Mouse (Mus musculus) CH12.LX (cell line): ENCODE results near the gene Atg9b. TPM values are rescaled to one million over a fixed set of nuclear protein-coding genes. Genes with fewer than 3 reads are reported as not detected.

Experiments
- DNase-seq: peaks from one replicate; pipeline ENCODE4 v3.0.0-alpha.2; 2013; ENCODE audit errors: extremely low read depth
- H3K27ac ChIP-seq: 2 replicates; pipeline ENCODE4 v1.5.1; 2012; ENCODE audit warnings: low read depth, mild to moderate bottlenecking, control low read depth, moderate library complexity; ENCODE audit not compliant: insufficient read depth
- H3K27me3 ChIP-seq: replicated peaks from 2 replicates; pipeline ENCODE3; 2012; ENCODE audit warnings: inconsistent platforms
- H3K36me3 ChIP-seq, 2 experiments: replicated peaks in 1 of 2; 2 replicates each; pipeline versions ENCODE3 to v1.6.1; 2012; ENCODE audit warnings: inconsistent platforms in 1 of 2, low read length in 1 of 2, mild to moderate bottlenecking in 1 of 2, mixed read lengths in 1 of 2, moderate library complexity in 1 of 2; ENCODE audit not compliant: control insufficient read depth in 1 of 2, insufficient read depth in 1 of 2
- H3K4me1 ChIP-seq, 2 experiments: 2 replicates each; pipeline ENCODE4 v1.6.1; 2012; ENCODE audit warnings: inconsistent platforms in 1 of 2, moderate library complexity in 1 of 2; ENCODE audit not compliant: insufficient read depth in 2 of 2, control insufficient read depth in 1 of 2
- H3K4me2 ChIP-seq: 2 replicates; pipeline ENCODE4 v1.6.1; 2012; ENCODE audit warnings: low read depth, mild to moderate bottlenecking, control low read depth; ENCODE audit not compliant: poor library complexity, insufficient read depth, severe bottlenecking
- H3K4me3 ChIP-seq, 3 experiments: fragments of 150-350 bp in 1 of 3; sonication (generic) in 1 of 3; replicated peaks in 1 of 3; 2 replicates each; pipeline versions ENCODE3 to v1.5.1; 2011 to 2012; ENCODE audit warnings: low read depth in 2 of 3, low read length in 2 of 3, mild to moderate bottlenecking in 2 of 3, moderate library complexity in 2 of 3, control low read depth in 1 of 3, improper control_type of control experiment in 1 of 3, inconsistent platforms in 1 of 3, mixed read lengths in 1 of 3; ENCODE audit not compliant: poor library complexity in 1 of 3
- H3K79me2 ChIP-seq: replicated peaks from 2 replicates; pipeline ENCODE4 v1.6.1; 2012; ENCODE audit warnings: mild to moderate bottlenecking, moderate library complexity; ENCODE audit not compliant: control insufficient read depth, poor library complexity, insufficient read depth, severe bottlenecking; ENCODE audit errors: extremely low read depth
- H3K9ac ChIP-seq: 2 replicates; pipeline ENCODE4 v1.6.1; 2012; ENCODE audit warnings: low read depth, mild to moderate bottlenecking, control low read depth, moderate library complexity; ENCODE audit not compliant: insufficient read depth
- H3K9me3 ChIP-seq: replicated peaks from 2 replicates; pipeline ENCODE3; 2012; ENCODE audit warnings: low read length, inconsistent platforms, mixed read lengths
- BHLHE40 ChIP-seq: IDR thresholded peaks from 2 replicates; pipeline ENCODE4 v1.6.1; 2011; ENCODE audit warnings: mild to moderate bottlenecking, low read depth, low read length, improper control_type of control experiment
- CHD1 ChIP-seq: IDR thresholded peaks from 2 replicates; pipeline ENCODE4 v1.6.1; 2012; ENCODE audit warnings: low read depth, low read length, improper control_type of control experiment, inconsistent platforms
- CHD2 ChIP-seq: IDR thresholded peaks from 2 replicates; pipeline ENCODE4 v1.6.1; 2011; ENCODE audit warnings: low read length, improper control_type of control experiment
- CTCF ChIP-seq, 2 experiments: IDR thresholded peaks in 1 of 2; conservative IDR thresholded peaks in 1 of 2; 2 replicates each; pipeline ENCODE4 v1.5.1; 2011 to 2012; ENCODE audit warnings: low read depth in 2 of 2, low read length in 2 of 2, improper control_type of control experiment in 1 of 2, inconsistent platforms in 1 of 2, mild to moderate bottlenecking in 1 of 2, moderate library complexity in 1 of 2
- ELF1 ChIP-seq: IDR thresholded peaks from 2 replicates; pipeline ENCODE4 v1.6.1; 2014; ENCODE audit warnings: low read depth, mild to moderate bottlenecking, inconsistent platforms, low read length, improper control_type of control experiment
- ETS1 ChIP-seq: conservative IDR thresholded peaks from 2 replicates; pipeline ENCODE4 v1.6.1; 2012; ENCODE audit warnings: low read depth, mild to moderate bottlenecking, inconsistent platforms, low read length, improper control_type of control experiment, moderate library complexity
- GABPA ChIP-seq: IDR thresholded peaks from 2 replicates; pipeline ENCODE4 v1.6.1; 2012; ENCODE audit warnings: low read depth, low read length, improper control_type of control experiment, inconsistent platforms; ENCODE audit not compliant: insufficient replicate concordance
- HCFC1 ChIP-seq: IDR thresholded peaks from 2 replicates; pipeline ENCODE4 v1.6.1; 2012; ENCODE audit warnings: low read depth, mild to moderate bottlenecking, inconsistent platforms, low read length, improper control_type of control experiment
- IRF4 ChIP-seq: IDR thresholded peaks from 2 replicates; pipeline ENCODE4 v1.6.1; 2014; ENCODE audit warnings: low read depth, mild to moderate bottlenecking, inconsistent platforms, low read length, improper control_type of control experiment
- JUN ChIP-seq: IDR thresholded peaks from 2 replicates; pipeline ENCODE4 v1.6.1; 2011; ENCODE audit warnings: low read depth, mild to moderate bottlenecking, low read length, improper control_type of control experiment, moderate library complexity; ENCODE audit not compliant: insufficient read depth
- JUND ChIP-seq: conservative IDR thresholded peaks from 2 replicates; pipeline ENCODE4 v1.6.1; 2011; ENCODE audit warnings: low read depth, low read length, improper control_type of control experiment
- MAFK ChIP-seq: IDR thresholded peaks from 2 replicates; pipeline ENCODE4 v1.6.1; 2011; ENCODE audit warnings: low read length, improper control_type of control experiment; ENCODE audit not compliant: insufficient replicate concordance
- MAX ChIP-seq: IDR thresholded peaks from 2 replicates; pipeline ENCODE4 v1.6.1; 2011; ENCODE audit warnings: low read length, improper control_type of control experiment
- MAZ ChIP-seq: IDR thresholded peaks from 2 replicates; pipeline ENCODE4 v1.6.1; 2012; ENCODE audit warnings: low read depth, mild to moderate bottlenecking, inconsistent platforms, low read length, improper control_type of control experiment, moderate library complexity
- MEF2A ChIP-seq: IDR thresholded peaks from 2 replicates; pipeline ENCODE4 v1.6.1; 2014; ENCODE audit warnings: low read depth, mild to moderate bottlenecking, inconsistent platforms, low read length, improper control_type of control experiment, borderline replicate concordance
- MXI1 ChIP-seq: IDR thresholded peaks from 2 replicates; pipeline ENCODE4 v1.6.1; 2011; ENCODE audit warnings: mild to moderate bottlenecking, low read depth, low read length, improper control_type of control experiment
- NELFE ChIP-seq: IDR thresholded peaks from 2 replicates; pipeline ENCODE4 v1.6.1; 2011; ENCODE audit warnings: low read depth, low read length, improper control_type of control experiment
- PAX5 ChIP-seq: IDR thresholded peaks from 2 replicates; pipeline ENCODE4 v1.6.1; 2012; ENCODE audit warnings: low read length, inconsistent platforms, mixed read lengths
- POLR2A ChIP-seq: IDR thresholded peaks from 2 replicates; pipeline ENCODE4 v1.6.1; 2011; ENCODE audit warnings: low read depth, mild to moderate bottlenecking, improper control_type of control experiment, low read length
- POLR2AphosphoS2 ChIP-seq: IDR thresholded peaks from 2 replicates; pipeline ENCODE4 v1.6.1; 2011; ENCODE audit warnings: low read depth, low read length, improper control_type of control experiment
- RAD21 ChIP-seq: IDR thresholded peaks from 2 replicates; pipeline ENCODE4 v1.6.1; 2011; ENCODE audit warnings: low read depth, mild to moderate bottlenecking, low read length, improper control_type of control experiment, moderate library complexity
- RCOR1 ChIP-seq: conservative IDR thresholded peaks from 2 replicates; pipeline ENCODE4 v1.6.1; 2012; ENCODE audit warnings: low read depth, mild to moderate bottlenecking, inconsistent platforms, low read length, improper control_type of control experiment
- SIN3A ChIP-seq: IDR thresholded peaks from 2 replicates; pipeline ENCODE4 v1.6.1; 2012; ENCODE audit warnings: low read length, improper control_type of control experiment, inconsistent platforms
- SMC3 ChIP-seq: IDR thresholded peaks from 2 replicates; pipeline ENCODE4 v1.6.1; 2011; ENCODE audit warnings: low read depth, low read length, improper control_type of control experiment
- TCF12 ChIP-seq: IDR thresholded peaks from 2 replicates; pipeline ENCODE4 v1.6.1; 2014; ENCODE audit warnings: low read depth, mild to moderate bottlenecking, inconsistent platforms, low read length, improper control_type of control experiment
- UBTF ChIP-seq: IDR thresholded peaks from 2 replicates; pipeline ENCODE4 v1.6.1; 2012; ENCODE audit warnings: low read depth, mild to moderate bottlenecking, inconsistent platforms, low read length, improper control_type of control experiment, moderate library complexity
- USF1 ChIP-seq: IDR thresholded peaks from 2 replicates; pipeline ENCODE4 v1.6.1; 2014; ENCODE audit warnings: low read depth, mild to moderate bottlenecking, inconsistent platforms, low read length, improper control_type of control experiment
- USF2 ChIP-seq: conservative IDR thresholded peaks from 2 replicates; pipeline ENCODE4 v1.6.1; 2011; ENCODE audit warnings: low read depth, low read length, improper control_type of control experiment
- ZC3H11A ChIP-seq: IDR thresholded peaks from 2 replicates; pipeline ENCODE4 v1.6.1; 2012; ENCODE audit warnings: low read depth, mild to moderate bottlenecking, inconsistent platforms, low read length, improper control_type of control experiment
- ZKSCAN1 ChIP-seq: IDR thresholded peaks from 2 replicates; pipeline ENCODE4 v1.6.1; 2012; ENCODE audit warnings: low read depth, inconsistent platforms, low read length, improper control_type of control experiment, borderline replicate concordance
- ZMIZ1 ChIP-seq: IDR thresholded peaks from 2 replicates; pipeline ENCODE4 v1.6.1; 2012; ENCODE audit warnings: low read depth, mild to moderate bottlenecking, inconsistent platforms, low read length, improper control_type of control experiment
- dilution Hi-C: fragments of 300-500 bp; cut with MboI; formaldehyde crosslinking; loops from 2 replicates; pipeline ENCODE4 v1.14.3; 2020; ENCODE audit warnings: low sequenced_read_pairs; ENCODE audit not compliant: extremely low pct_unique_long_range_greater_than_20kb, extremely low pct_ligation_motif_present
- in situ Hi-C: fragments of 300-500 bp; cut with MboI; formaldehyde crosslinking; loops from 3 replicates; pipeline ENCODE4 v1.14.3; 2019; ENCODE audit warnings: low sequenced_read_pairs, low pct_ligation_motif_present, low pct_unique_long_range_greater_than_20kb, mixed read lengths
- polyA plus RNA-seq: library from polyadenylated mRNA; unstranded; fragments of >175 nt; gene quantifications from 2 replicates; pipeline ENCODE4 v1.2.1, GENCODE M21; 2012; ENCODE audit warnings: low read depth; ENCODE audit not compliant: insufficient read length
- total RNA-seq, 2 experiments: library from RNA; depleted of rRNA; stranded (reverse); fragments of 300-350 nt in 1 of 2; fragments of >200 nt in 1 of 2; gene quantifications; 2 replicates each; pipeline ENCODE4 v1.2.3; 2012 to 2014

Gene Atg9b
- total and polyA plus RNA-seq, 3 experiments: 0.68 to 1.3 (median 0.81) TPM

DNA sequence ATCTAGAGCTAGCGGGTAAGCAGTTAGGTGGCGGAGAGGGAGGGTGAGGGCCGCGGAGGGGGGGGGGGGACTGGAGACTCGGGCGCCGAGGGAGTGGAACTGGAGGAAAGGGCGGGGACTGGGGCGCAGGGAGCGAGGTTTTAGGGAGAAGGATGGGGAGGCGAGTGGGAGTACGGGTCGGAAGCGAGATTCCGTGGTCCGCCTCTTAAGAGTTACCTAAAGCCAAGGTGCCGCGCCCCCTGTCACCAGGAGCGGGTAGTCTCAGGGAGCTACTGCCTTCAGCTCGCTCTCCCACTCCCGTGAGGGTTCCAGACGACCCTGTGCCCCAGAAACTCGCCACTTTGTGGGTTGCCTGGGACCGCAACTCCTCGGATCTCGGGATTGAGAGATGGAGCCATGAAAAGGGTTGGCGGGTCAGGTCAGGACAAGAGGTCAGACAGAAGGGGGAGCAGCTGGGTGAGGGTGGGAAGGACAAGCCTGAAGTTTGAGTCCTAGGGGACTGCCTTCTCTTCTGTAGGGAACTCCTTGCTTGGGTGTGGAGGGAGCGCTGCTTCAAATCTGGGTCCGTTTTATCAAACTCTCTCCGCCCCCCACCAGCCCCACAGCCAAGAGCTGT, 33.6 kb upstream of the Atg9b start:
- peak overlapping the region; percentile 54 for H3K9ac ChIP-seq
- peaks cover 10% of the 10 kb centered on the region; the same call in 1 of the 2 replicates for H3K79me2 ChIP-seq
- no peaks in the 10 kb centered on the region for H3K9me3 ChIP-seq
- no peak overlapping the region for H3K27ac ChIP-seq
- TF ChIP-seq CTCF (conservative IDR thresholded peaks at IDR 0.05 in 1 of 2, IDR thresholded peaks at IDR 0.05 in 1 of 2; ENCODE audit: low read depth in 2 of 2, low read length in 2 of 2) (peak in 1 of 2 experiments; percentile 46; a peak in 2 of 4 replicates), ZMIZ1 (no peak)
- H3K4me2 ChIP-seq: peak overlapping the region; percentile 55
- DNase-seq: peak; percentile 53
- H3K4me1 ChIP-seq: peaks cover 16 to 41% of the 10 kb centered on the region in 2 experiments
- in situ Hi-C loops: no loop called here
- dilution Hi-C loops: no loop called here
- H3K36me3 ChIP-seq: peaks cover 14 to 43% of the 10 kb centered on the region in 2 experiments
- no peaks in the 10 kb centered on the region for H3K27me3 ChIP-seq
- H3K4me3 ChIP-seq: peak overlapping the region; percentile 63 to 94 (median 68)

DNA sequence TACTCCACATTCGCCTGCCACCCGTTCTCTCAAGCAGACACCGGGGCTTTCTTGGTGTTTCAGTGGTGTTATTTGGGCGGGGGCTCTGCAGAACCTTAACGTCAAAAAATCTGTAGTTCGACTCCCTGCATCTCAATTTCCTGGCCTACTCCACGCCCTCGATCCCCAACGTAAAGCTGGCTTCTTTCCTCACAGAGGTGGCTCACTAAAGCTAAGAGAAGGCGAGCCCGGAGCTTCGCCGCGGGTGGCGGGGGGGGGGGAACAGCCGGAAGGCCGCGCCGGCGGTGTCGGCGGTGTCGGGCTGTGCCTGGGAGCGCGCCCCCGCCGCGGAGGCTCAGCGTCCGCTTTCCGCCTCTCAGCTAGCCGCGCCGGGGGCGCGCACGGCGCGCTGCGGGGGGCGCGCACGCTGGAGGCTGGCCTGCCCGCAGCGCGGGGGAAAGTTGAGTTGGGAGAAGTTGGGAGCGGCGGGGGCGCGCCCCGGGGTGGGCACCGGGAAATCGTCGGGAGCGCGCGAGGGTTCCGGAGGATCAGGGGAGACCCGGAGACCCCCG, 33.0 kb upstream of the Atg9b start:
- Histone ChIP-seq H3K4me3 (peak overlapping the region; percentile 68 to 94 (median 86)), H3K36me3 (peaks cover 14 to 43% of the 10 kb centered on the region in 2 experiments), H3K9ac (peak overlapping the region; percentile 97), H3K27ac (peak overlapping the region; percentile 10; the same call in 1 of the 2 replicates), H3K9me3 (no peaks in the 10 kb centered on the region), H3K4me1 (peaks cover 16 to 41% of the 10 kb centered on the region in 2 experiments), H3K79me2 (peaks cover 10% of the 10 kb centered on the region; the same call in 1 of the 2 replicates), H3K4me2 (peak overlapping the region; percentile 84), H3K27me3 (no peaks in the 10 kb centered on the region)
- dilution Hi-C loops: no loop called here
- in situ Hi-C loops: loop anchor here (5.0 kb wide), 1 partner anchor 32 kb away; no protein-coding TSS in a partner anchor
- DNase-seq: peak; percentile 74
- no peak for TF ChIP-seq USF1
- no peak for TF ChIP-seq MAFK
- no peak for TF ChIP-seq JUN
- TF ChIP-seq SMC3: no peak
- TF ChIP-seq GABPA: no peak
- no peak for TF ChIP-seq USF2
- no peak for TF ChIP-seq MXI1
- TF ChIP-seq NELFE: peak; percentile 57
- peak; percentile 29; the same call in 1 of the 2 replicates for TF ChIP-seq HCFC1
- TF ChIP-seq ZKSCAN1: no peak
- TF ChIP-seq POLR2A: peak; percentile 66
- TF ChIP-seq RAD21: no peak
- TF ChIP-seq MEF2A: no peak
- TF ChIP-seq TCF12: peak; percentile 40; the same call in 1 of the 2 replicates
- TF ChIP-seq MAX: no peak
- no peak for TF ChIP-seq ZMIZ1
- no peak for TF ChIP-seq PAX5
- TF ChIP-seq ELF1: peak; percentile 66
- no peak for TF ChIP-seq ETS1
- no peak for TF ChIP-seq CHD1
- no peak for TF ChIP-seq POLR2AphosphoS2
- TF ChIP-seq UBTF: no peak
- no peak for TF ChIP-seq RCOR1
- no peak for TF ChIP-seq CTCF (conservative IDR thresholded peaks at IDR 0.05 in 1 of 2, IDR thresholded peaks at IDR 0.05 in 1 of 2; ENCODE audit: low read depth in 2 of 2, low read length in 2 of 2)
- TF ChIP-seq JUND: no peak
- TF ChIP-seq SIN3A: no peak
- no peak for TF ChIP-seq CHD2
- TF ChIP-seq MAZ: peak; percentile 10; the same call in 1 of the 2 replicates
- TF ChIP-seq ZC3H11A: no peak
- TF ChIP-seq BHLHE40: no peak
- no peak for TF ChIP-seq IRF4
